Mouse (Mus musculus): ENCODE data around the gene Cisd1. TPM values are rescaled to one million over a fixed set of nuclear protein-coding genes. Genes with fewer than 3 reads are reported as not detected.

Cisd1 gene
- polyA plus RNA-seq, 2 experiments: 29.9 to 78.2 TPM

DNA sequence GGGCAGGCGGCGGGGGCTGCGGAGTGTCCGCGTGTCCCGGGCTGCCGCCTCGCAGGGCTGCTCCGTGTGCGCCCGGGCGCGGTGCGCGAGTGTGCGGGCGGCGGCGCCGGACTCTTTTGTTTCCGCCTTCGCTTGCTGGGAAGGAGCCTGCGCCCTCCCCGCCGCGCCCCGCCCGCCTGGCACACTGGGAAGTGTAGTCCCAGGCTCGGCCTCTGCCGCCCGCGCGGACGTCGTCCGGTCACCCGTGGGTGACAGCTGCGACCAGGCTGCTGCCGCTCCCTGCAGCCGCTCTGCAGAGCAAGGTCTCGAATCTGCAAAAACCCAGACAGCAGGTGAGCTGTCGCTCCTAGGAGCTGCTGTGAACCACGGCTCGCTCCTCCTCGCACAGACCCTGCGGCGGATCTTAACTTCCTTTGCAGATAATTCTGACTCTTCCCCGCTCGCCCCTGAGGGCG, 59.6 kb downstream of the Cisd1 start, which contains the start of gene Ube2d1:
Gene Ube2d1 (minus strand): TSS at position 137 of the 455 bp plus-strand sequence.
- Histone ChIP-seq H3K9ac (replicated peaks) (peak within 1 kb of the TSS; percentile 51), H3K4me1 (replicated peaks; ENCODE audit: control insufficient read depth in 2 of 2, insufficient read depth in 2 of 2, low read length in 1 of 2) (peaks cover 0 to 5% of the 10 kb centered on the region in 2 experiments; a peak in 2 of 4 replicates), H3K27ac (no peak within 1 kb of the TSS), H3K9me3 (ENCODE audit: control insufficient read depth, low read length) (no peaks in the 10 kb centered on the region), H3K4me3 (ENCODE audit: insufficient read depth in 1 of 2, low read depth in 2 of 2, low read length in 2 of 2) (peak within 1 kb of the TSS; percentile 74 to 78), H3K36me3 (replicated peaks; ENCODE audit: control insufficient read depth, insufficient read depth, low read depth) (no peaks in the 10 kb centered on the region), H3K27me3 (ENCODE audit: control insufficient read depth, insufficient read depth, low read length) (no peaks in the 10 kb centered on the region), H3K4me2 (ENCODE audit: low read depth) (peak within 1 kb of the TSS; percentile 73)
- WGBS (ENCODE audit: insufficient replicate concordance): under 1% methylated on average over 50 of the region's 50 CpGs
- DNase-seq (ENCODE audit: low read depth in 3 of 3, low spot score in 3 of 3): peak in 2 of 3 experiments; percentile 24 to 26
- no peak for TF ChIP-seq CTCF (IDR thresholded peaks at IDR 0.05; ENCODE audit: low read depth)
- TF ChIP-seq EP300 (IDR thresholded peaks at IDR 0.05; ENCODE audit: low read depth): no peak
- ATAC-seq (ENCODE audit: insufficient read depth): peak; percentile 84

DNA sequence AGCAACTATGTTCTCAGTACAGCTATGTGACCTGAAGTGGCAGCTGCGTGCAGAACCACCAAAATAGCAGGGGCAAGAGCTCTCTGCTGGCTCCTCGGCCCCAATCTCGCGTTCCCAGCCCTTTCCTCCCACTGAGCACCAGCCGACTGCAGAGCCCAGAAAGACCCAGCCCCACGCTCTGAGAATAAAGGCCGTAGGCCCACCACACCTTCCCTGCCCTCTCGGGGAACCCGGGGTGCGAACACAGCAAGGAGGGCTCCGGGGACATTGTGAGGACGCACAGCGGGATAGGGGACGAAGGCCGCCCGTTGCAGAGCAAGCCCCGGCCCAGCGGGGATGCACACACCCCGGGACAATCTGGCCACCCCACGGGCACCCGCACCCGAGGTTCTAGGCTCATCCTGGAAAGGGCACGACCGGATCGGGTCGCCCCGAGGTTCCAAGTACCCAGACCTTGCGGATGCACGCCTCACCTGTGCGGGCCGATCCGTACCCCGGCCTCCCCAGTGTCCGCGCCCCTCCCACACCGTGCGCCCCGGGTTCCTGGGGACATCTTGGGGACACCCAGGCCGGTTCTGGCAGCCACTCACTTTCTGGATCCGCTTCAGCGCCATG, 60.1 kb downstream of the Cisd1 start:
- Histone ChIP-seq H3K27ac (no peak overlapping the region), H3K4me1 (replicated peaks; ENCODE audit: control insufficient read depth in 2 of 2, insufficient read depth in 2 of 2, low read length in 1 of 2) (peaks cover 0 to 5% of the 10 kb centered on the region in 2 experiments; a peak in 2 of 4 replicates), H3K4me2 (ENCODE audit: low read depth) (peak overlapping the region; percentile 73), H3K9ac (replicated peaks) (peak overlapping the region; percentile 51), H3K4me3 (ENCODE audit: insufficient read depth in 1 of 2, low read depth in 2 of 2, low read length in 2 of 2) (peak overlapping the region; percentile 74 to 78), H3K27me3 (ENCODE audit: control insufficient read depth, insufficient read depth, low read length) (no peaks in the 10 kb centered on the region), H3K36me3 (replicated peaks; ENCODE audit: control insufficient read depth, insufficient read depth, low read depth) (no peaks in the 10 kb centered on the region), H3K9me3 (ENCODE audit: control insufficient read depth, low read length) (no peaks in the 10 kb centered on the region)
- WGBS (ENCODE audit: insufficient replicate concordance): under 1% methylated on average over 41 of the region's 41 CpGs
- DNase-seq (ENCODE audit: low read depth in 3 of 3, low spot score in 3 of 3) (no peak), ATAC-seq (ENCODE audit: insufficient read depth) (peak; percentile 67)
- TF ChIP-seq EP300 (IDR thresholded peaks at IDR 0.05; ENCODE audit: low read depth): no peak
- no peak for TF ChIP-seq CTCF (IDR thresholded peaks at IDR 0.05; ENCODE audit: low read depth)

DNA sequence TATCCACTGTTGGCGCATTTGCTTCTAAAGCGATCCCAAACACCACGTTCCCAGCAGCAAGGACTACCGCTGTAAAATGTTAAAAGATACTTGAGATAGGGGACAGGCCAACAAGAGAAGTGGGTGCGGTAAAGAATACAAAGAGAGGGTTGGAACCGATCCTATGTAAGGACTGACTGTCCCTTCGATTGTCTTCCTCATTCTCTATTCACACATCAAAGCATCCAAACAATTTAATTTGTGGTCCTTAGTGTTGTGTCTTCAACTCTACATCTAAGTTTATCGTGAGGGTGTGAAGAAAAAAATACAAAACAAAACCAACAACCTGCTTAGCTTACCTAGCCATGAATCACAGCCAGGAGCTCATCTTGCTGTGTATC, 60.6 kb downstream of the Cisd1 start:
- H3K36me3 ChIP-seq (replicated peaks; ENCODE audit: control insufficient read depth, insufficient read depth, low read depth): no peaks in the 10 kb centered on the region
- no peak for TF ChIP-seq CTCF (IDR thresholded peaks at IDR 0.05; ENCODE audit: low read depth)
- TF ChIP-seq EP300 (IDR thresholded peaks at IDR 0.05; ENCODE audit: low read depth): no peak

More for the DNA sequence above, 60.6 kb downstream of the Cisd1 start:
- Histone ChIP-seq H3K9ac (replicated peaks) (no peak overlapping the region), H3K4me1 (replicated peaks; ENCODE audit: control insufficient read depth in 2 of 2, insufficient read depth in 2 of 2, low read length in 1 of 2) (peaks cover 0 to 5% of the 10 kb centered on the region in 2 experiments; a peak in 2 of 4 replicates), H3K4me3 (ENCODE audit: insufficient read depth in 1 of 2, low read depth in 2 of 2, low read length in 2 of 2) (peak overlapping the region; percentile 74 to 78), H3K9me3 (ENCODE audit: control insufficient read depth, low read length) (no peaks in the 10 kb centered on the region), H3K27me3 (ENCODE audit: control insufficient read depth, insufficient read depth, low read length) (no peaks in the 10 kb centered on the region), H3K27ac (no peak overlapping the region), H3K4me2 (ENCODE audit: low read depth) (peak overlapping the region; percentile 73)
- 24% methylated on average over 8 of the region's 8 CpGs for WGBS (ENCODE audit: insufficient replicate concordance)
- no peak for ATAC-seq (ENCODE audit: insufficient read depth)
- no peak for DNase-seq (ENCODE audit: low read depth in 3 of 3, low spot score in 3 of 3)

Other genes with a start within 250 kb of the Cisd1 start
- gene Bicc1, start 185.3 kb downstream of the Cisd1 start, polyA plus RNA-seq (2012; rRNA removed): 1.5 and 1.8 TPM in 2 replicates
- 1.7 and 2.3 TPM in 2 replicates for gene Bicc1, start 185.3 kb downstream of the Cisd1 start, polyA plus RNA-seq (2014; fragmentation: Nextera tagmentation; extraction: Ambion mirVana)
- 7.2 and 14.4 TPM in 2 replicates for gene Tfam, start 106.7 kb downstream of the Cisd1 start, polyA plus RNA-seq (2012; rRNA removed)
- gene Tfam, start 106.7 kb downstream of the Cisd1 start, polyA plus RNA-seq (2014; fragmentation: Nextera tagmentation; extraction: Ambion mirVana): 31.1 and 33.2 TPM in 2 replicates
- 6.9 and 7.3 TPM in 2 replicates for gene Ube2d1, start 59.7 kb downstream of the Cisd1 start, polyA plus RNA-seq (2012; rRNA removed)
- 6.8 and 7.0 TPM in 2 replicates for gene Ube2d1, start 59.7 kb downstream of the Cisd1 start, polyA plus RNA-seq (2014; fragmentation: Nextera tagmentation; extraction: Ambion mirVana)
- gene Ipmk, start 2.8 kb upstream of the Cisd1 start, polyA plus RNA-seq (2012; rRNA removed): 3.0 and 5.1 TPM in 2 replicates
- 7.9 and 9.5 TPM in 2 replicates for gene Ipmk, start 2.8 kb upstream of the Cisd1 start, polyA plus RNA-seq (2014; fragmentation: Nextera tagmentation; extraction: Ambion mirVana)

All from liver, embryonic 14.5 days (tissue).